Mouse (Mus musculus): ENCODE results near the gene Agpat2. TPM values are rescaled to one million over a fixed set of nuclear protein-coding genes. Genes with fewer than 3 reads are reported as not detected.

Gene Agpat2
- polyA plus RNA-seq, 1 experiment from 2014 or later, result 32.9 TPM

- Histone ChIP-seq H3K4me1 (ENCODE audit: insufficient read depth) (no peaks in the 10 kb centered on the region), H3K27ac (ENCODE audit: low read depth) (peak overlapping the region; percentile 46; the same call in 1 of the 2 replicates), H3K27me3 (ENCODE audit: insufficient read depth, low read length) (no peaks in the 10 kb centered on the region), H3K9me3 (ENCODE audit: low read depth, low read length) (no peaks in the 10 kb centered on the region), H3K36me3 (ENCODE audit: insufficient read depth) (peaks cover 39% of the 10 kb centered on the region), H3K9ac (peak overlapping the region; percentile 26), H3K4me3 (ENCODE audit: low read depth, low read length) (no peak overlapping the region), H3K4me2 (peak overlapping the region; percentile 0; the same call in 1 of the 2 replicates)
- ATAC-seq (ENCODE audit: insufficient read depth) (no peak), DNase-seq (no peak)
- TF ChIP-seq CTCF (IDR thresholded peaks at IDR 0.05; ENCODE audit: low read depth), result no peak
- 83% methylated on average over 7 of the region's 7 CpGs for WGBS
Observed at GRCm38 (mm10) chr2:26590962-26591361, 13.3 kb downstream of the Agpat2 start.

GRCm38 (mm10) chr2:26590282-26590681, 13.9 kb downstream of the Agpat2 start:
- H3K36me3 ChIP-seq (ENCODE audit: insufficient read depth), result peaks cover 39% of the 10 kb centered on the region
- H3K27ac ChIP-seq (ENCODE audit: low read depth), result peak overlapping the region; percentile 93; the same call in 1 of the 2 replicates
- no peaks in the 10 kb centered on the region for H3K4me1 ChIP-seq (ENCODE audit: insufficient read depth)
- WGBS, result 87% methylated on average over 7 of the region's 7 CpGs
- no peak for ATAC-seq (ENCODE audit: insufficient read depth)
- H3K4me2 ChIP-seq, result peak overlapping the region; percentile 80
- H3K27me3 ChIP-seq (ENCODE audit: insufficient read depth, low read length), result no peaks in the 10 kb centered on the region
- peak overlapping the region; percentile 74; the same call in 1 of the 2 replicates for H3K9ac ChIP-seq
- TF ChIP-seq CTCF (IDR thresholded peaks at IDR 0.05; ENCODE audit: low read depth), result no peak
- no peak for DNase-seq
- peak overlapping the region; percentile 12 for H3K4me3 ChIP-seq (ENCODE audit: low read depth, low read length)
- H3K9me3 ChIP-seq (ENCODE audit: low read depth, low read length), result no peaks in the 10 kb centered on the region

GRCm38 (mm10) chr2:26589284-26589683, 14.9 kb downstream of the Agpat2 start:
- DNase-seq (no peak), ATAC-seq (ENCODE audit: insufficient read depth) (no peak)
- WGBS, result 83% methylated on average over 10 of the region's 10 CpGs
- Histone ChIP-seq H3K36me3 (ENCODE audit: insufficient read depth) (peaks cover 33% of the 10 kb centered on the region), H3K4me3 (ENCODE audit: low read depth, low read length) (peak overlapping the region; percentile 65), H3K9me3 (ENCODE audit: low read depth, low read length) (no peaks in the 10 kb centered on the region), H3K9ac (peak overlapping the region; percentile 74), H3K4me2 (peak overlapping the region; percentile 80), H3K27me3 (ENCODE audit: insufficient read depth, low read length) (no peaks in the 10 kb centered on the region), H3K4me1 (ENCODE audit: insufficient read depth) (no peaks in the 10 kb centered on the region), H3K27ac (ENCODE audit: low read depth) (peak overlapping the region; percentile 93)
- no peak for TF ChIP-seq CTCF (IDR thresholded peaks at IDR 0.05; ENCODE audit: low read depth)

- peak overlapping the region; percentile 93 for H3K27ac ChIP-seq (ENCODE audit: low read depth)
- no peaks in the 10 kb centered on the region for H3K4me1 ChIP-seq (ENCODE audit: insufficient read depth)
- H3K9ac ChIP-seq, result peak overlapping the region; percentile 74
- no peak for TF ChIP-seq CTCF (IDR thresholded peaks at IDR 0.05; ENCODE audit: low read depth)
- H3K36me3 ChIP-seq (ENCODE audit: insufficient read depth), result peaks cover 30% of the 10 kb centered on the region
- 26% methylated on average over 4 of the region's 4 CpGs for WGBS
- H3K4me2 ChIP-seq, result peak overlapping the region; percentile 80
- DNase-seq (no peak), ATAC-seq (ENCODE audit: insufficient read depth) (no peak)
- peak overlapping the region; percentile 65 for H3K4me3 ChIP-seq (ENCODE audit: low read depth, low read length)
- H3K9me3 ChIP-seq (ENCODE audit: low read depth, low read length), result no peaks in the 10 kb centered on the region
- no peaks in the 10 kb centered on the region for H3K27me3 ChIP-seq (ENCODE audit: insufficient read depth, low read length)
Observed at GRCm38 (mm10) chr2:26588573-26588972, 15.6 kb downstream of the Agpat2 start.

GRCm38 (mm10) chr2:26587044-26587405, 17.2 kb downstream of the Agpat2 start:
- Histone ChIP-seq H3K4me3 (ENCODE audit: low read depth, low read length) (peak overlapping the region; percentile 65), H3K4me1 (ENCODE audit: insufficient read depth) (no peaks in the 10 kb centered on the region), H3K27ac (ENCODE audit: low read depth) (peak overlapping the region; percentile 93), H3K9ac (peak overlapping the region; percentile 74), H3K27me3 (ENCODE audit: insufficient read depth, low read length) (no peaks in the 10 kb centered on the region), H3K9me3 (ENCODE audit: low read depth, low read length) (no peaks in the 10 kb centered on the region), H3K4me2 (peak overlapping the region; percentile 80), H3K36me3 (ENCODE audit: insufficient read depth) (peaks cover 15% of the 10 kb centered on the region)
- TF ChIP-seq CTCF (IDR thresholded peaks at IDR 0.05; ENCODE audit: low read depth), result no peak; the same call in 1 of the 2 replicates
- peak; percentile 48 for ATAC-seq (ENCODE audit: insufficient read depth)
- WGBS, result 3% methylated on average over 11 of the region's 11 CpGs
- no peak for DNase-seq

- no peaks in the 10 kb centered on the region for H3K4me1 ChIP-seq (ENCODE audit: insufficient read depth)
- WGBS, result under 1% methylated on average over 63 of the region's 65 CpGs
- no peaks in the 10 kb centered on the region for H3K9me3 ChIP-seq (ENCODE audit: low read depth, low read length)
- H3K27ac ChIP-seq (ENCODE audit: low read depth), result peak within 1 kb of the TSS; percentile 93
- peak; percentile 81 for TF ChIP-seq CTCF (IDR thresholded peaks at IDR 0.05; ENCODE audit: low read depth)
- peak within 1 kb of the TSS; percentile 80 for H3K4me2 ChIP-seq
- peak; percentile 84 for DNase-seq
- no peaks in the 10 kb centered on the region for H3K27me3 ChIP-seq (ENCODE audit: insufficient read depth, low read length)
- peak within 1 kb of the TSS; percentile 65 for H3K4me3 ChIP-seq (ENCODE audit: low read depth, low read length)
- H3K9ac ChIP-seq, result peak within 1 kb of the TSS; percentile 74
- peaks cover 11% of the 10 kb centered on the region; the same call in 1 of the 2 replicates for H3K36me3 ChIP-seq (ENCODE audit: insufficient read depth)
- peak; percentile 75 for ATAC-seq (ENCODE audit: insufficient read depth)
Observed at GRCm38 (mm10) chr2:26586294-26587043, 17.7 kb downstream of the Agpat2 start, which contains the start of gene Gm20532. Gene Gm20532, plus strand, starts transcription at chr2:26586639.

- DNase-seq (peak; percentile 55), ATAC-seq (ENCODE audit: insufficient read depth) (no peak)
- WGBS, result 40% methylated on average over 6 of the region's 6 CpGs
- Histone ChIP-seq H3K36me3 (ENCODE audit: insufficient read depth) (peaks cover 11% of the 10 kb centered on the region; the same call in 1 of the 2 replicates), H3K27ac (ENCODE audit: low read depth) (peak overlapping the region; percentile 93), H3K9ac (peak overlapping the region; percentile 74), H3K4me3 (ENCODE audit: low read depth, low read length) (peak overlapping the region; percentile 65), H3K9me3 (ENCODE audit: low read depth, low read length) (no peaks in the 10 kb centered on the region), H3K4me1 (ENCODE audit: insufficient read depth) (no peaks in the 10 kb centered on the region), H3K4me2 (no peak overlapping the region), H3K27me3 (ENCODE audit: insufficient read depth, low read length) (no peaks in the 10 kb centered on the region)
- TF ChIP-seq CTCF (IDR thresholded peaks at IDR 0.05; ENCODE audit: low read depth), result peak; percentile 5; the same call in 1 of the 2 replicates
Observed at GRCm38 (mm10) chr2:26585713-26586112, 18.5 kb downstream of the Agpat2 start.

Data from lung, embryonic 14.5 days (tissue).